Mouse (Mus musculus) hindbrain, embryonic 16.5 days (tissue): ENCODE measurements at regions not wholly inside any gene's neighbourhood (a gene's known extent, or its start where the extent isn't known, plus 50 kb on each side); places are given as distances from the start of the nearest gene placed in this dataset.

Experiments used
- ATAC-seq: fragments of 200-750 bp; cut with Nextera tagmentation; 2 replicates; pipeline ENCODE4 v1.8.0; 2017; ENCODE audit warnings: moderate TSS enrichment, moderate library complexity
- H3K27ac ChIP-seq: fragments of 300-500 bp; sonication (generic); 2 replicates; pipeline ENCODE4 v1.5.1; 2014; ENCODE audit warnings: low read depth, mild to moderate bottlenecking, control low read depth, low read length, moderate library complexity
- H3K27me3 ChIP-seq: fragments of 300-500 bp; sonication (generic); replicated peaks from 2 replicates; pipeline ENCODE4 v1.6.1; 2014; ENCODE audit warnings: low read length; ENCODE audit not compliant: control insufficient read depth, insufficient read depth
- H3K36me3 ChIP-seq: fragments of 300-500 bp; sonication (generic); 2 replicates; pipeline ENCODE4 v1.6.1; 2014; ENCODE audit warnings: mild to moderate bottlenecking, low read length, moderate library complexity, mixed read lengths; ENCODE audit not compliant: control insufficient read depth, insufficient read depth
- H3K4me1 ChIP-seq: fragments of 300-500 bp; sonication (generic); 2 replicates; pipeline ENCODE4 v1.6.1; 2014; ENCODE audit warnings: low read depth, low read length; ENCODE audit not compliant: control insufficient read depth, insufficient read depth
- H3K4me2 ChIP-seq: fragments of 300-500 bp; sonication (generic); 2 replicates; pipeline ENCODE4 v1.6.1; 2014; ENCODE audit warnings: mild to moderate bottlenecking, low read length, control low read depth, moderate library complexity
- H3K4me3 ChIP-seq: fragments of 300-500 bp; sonication (generic); 2 replicates; pipeline ENCODE4 v1.5.1; 2014; ENCODE audit warnings: mild to moderate bottlenecking, low read length, control low read depth, moderate library complexity
- H3K9ac ChIP-seq: fragments of 300-500 bp; sonication (generic); 2 replicates; pipeline ENCODE4 v1.6.1; 2014; ENCODE audit warnings: low read depth, mild to moderate bottlenecking, control low read depth, low read length, moderate library complexity
- H3K9me3 ChIP-seq: fragments of 300-500 bp; sonication (generic); 2 replicates; pipeline ENCODE4 v1.6.1; 2014; ENCODE audit warnings: mild to moderate bottlenecking, low read length, moderate library complexity; ENCODE audit not compliant: control insufficient read depth
- WGBS: fragments of 180-500 bp; shearing (Covaris S2); extraction: QIAGEN DNeasy Blood & Tissue Kit; methylation state at CpG from one replicate; pipeline ENCODE4 v1.1.7; 2014; 5-methylcytosine and 5-hydroxymethylcytosine counted together

- Histone ChIP-seq H3K9ac (no peak overlapping the region), H3K4me1 (no peaks in the 10 kb centered on the region), H3K4me2 (no peak overlapping the region), H3K27me3 (no peaks in the 10 kb centered on the region), H3K9me3 (no peaks in the 10 kb centered on the region), H3K27ac (no peak overlapping the region), H3K36me3 (no peaks in the 10 kb centered on the region), H3K4me3 (no peak overlapping the region)
- no peak for ATAC-seq
- 80% methylated on average over 4 of the region's 4 CpGs for WGBS
Measured at GRCm38 (mm10) chr5:44886566-44887070, 87.1 kb upstream of the Ldb2 start.

- Histone ChIP-seq H3K9ac (no peak overlapping the region), H3K4me2 (no peak overlapping the region), H3K9me3 (no peaks in the 10 kb centered on the region), H3K36me3 (no peaks in the 10 kb centered on the region), H3K4me3 (no peak overlapping the region), H3K27me3 (no peaks in the 10 kb centered on the region), H3K4me1 (no peaks in the 10 kb centered on the region), H3K27ac (no peak overlapping the region)
- 66% methylated on average over 3 of the region's 3 CpGs for WGBS
- ATAC-seq = no peak
Measured at GRCm38 (mm10) chr5:44876946-44877345, 77.5 kb upstream of the Ldb2 start.

GRCm38 (mm10) chr5:44872243-44872642 is 72.8 kb upstream of the Ldb2 start:
- Histone ChIP-seq H3K4me3 (no peak overlapping the region), H3K9ac (no peak overlapping the region), H3K4me2 (no peak overlapping the region), H3K27ac (no peak overlapping the region), H3K36me3 (no peaks in the 10 kb centered on the region), H3K4me1 (no peaks in the 10 kb centered on the region), H3K9me3 (no peaks in the 10 kb centered on the region), H3K27me3 (no peaks in the 10 kb centered on the region)
- WGBS = 42% methylated on average over 7 of the region's 7 CpGs
- no peak for ATAC-seq

GRCm38 (mm10) chr5:44863887-44864286 is 64.4 kb upstream of the Ldb2 start:
- H3K4me1 ChIP-seq = no peaks in the 10 kb centered on the region
- no peaks in the 10 kb centered on the region for H3K27me3 ChIP-seq
- no peaks in the 10 kb centered on the region for H3K36me3 ChIP-seq
- no peak overlapping the region for H3K4me2 ChIP-seq
- WGBS = 50% methylated on average over 3 of the region's 3 CpGs
- H3K4me3 ChIP-seq = no peak overlapping the region
- no peak for ATAC-seq
- H3K9me3 ChIP-seq = no peaks in the 10 kb centered on the region
- H3K27ac ChIP-seq = no peak overlapping the region
- no peak overlapping the region for H3K9ac ChIP-seq

GRCm38 (mm10) chr5:44863349-44863748 is 63.9 kb upstream of the Ldb2 start:
- no peaks in the 10 kb centered on the region for H3K36me3 ChIP-seq
- no peak overlapping the region for H3K4me3 ChIP-seq
- H3K4me2 ChIP-seq = no peak overlapping the region
- 73% methylated on average over 3 of the region's 3 CpGs for WGBS
- H3K9ac ChIP-seq = no peak overlapping the region
- H3K27me3 ChIP-seq = no peaks in the 10 kb centered on the region
- H3K9me3 ChIP-seq = no peaks in the 10 kb centered on the region
- H3K27ac ChIP-seq = no peak overlapping the region
- H3K4me1 ChIP-seq = no peaks in the 10 kb centered on the region
- no peak for ATAC-seq

GRCm38 (mm10) chr5:44854189-44854588 is 54.7 kb upstream of the Ldb2 start:
- H3K27ac ChIP-seq = no peak overlapping the region
- H3K27me3 ChIP-seq = no peaks in the 10 kb centered on the region
- no peaks in the 10 kb centered on the region for H3K36me3 ChIP-seq
- H3K4me2 ChIP-seq = no peak overlapping the region
- no peak overlapping the region for H3K4me3 ChIP-seq
- no peak for ATAC-seq
- no peak overlapping the region for H3K9ac ChIP-seq
- H3K9me3 ChIP-seq = no peaks in the 10 kb centered on the region
- WGBS = 84% methylated on average over 4 of the region's 4 CpGs
- H3K4me1 ChIP-seq = no peaks in the 10 kb centered on the region
